Mouse (Mus musculus) lung, postnatal 0 days (tissue): ENCODE data around the gene Rtl8c.

Source experiments
- CTCF ChIP-seq: IDR thresholded peaks from 2 replicates; pipeline ENCODE4 v1.5.1; 2016; ENCODE audit warnings: antibody characterized with exemption, mild to moderate bottlenecking
- EP300 ChIP-seq: IDR thresholded peaks from 2 replicates; pipeline ENCODE4 v1.6.1; 2016; ENCODE audit warnings: antibody characterized with exemption, mild to moderate bottlenecking, control low read depth

GRCm38 (mm10) chrX:53579311-53579710, 28.5 kb upstream of the Rtl8c start:
- TF ChIP-seq CTCF (no peak), EP300 (no peak)
